22 mouse cellular contexts compared by ENCODE assay signal in genomic region chr10:87272133-87272622, GRCm38 (mm10).
DNase-seq lines count a peak whose midpoint lies in the region; ATAC-seq and TF ChIP-seq lines count a peak whose summit lies in the region.
"Had no signal": no experiment of that assay in that cellular context is flagged by ENCODE, and none has a peak within 500 bp of the region (broad histone marks: within the 10 kb centered on the region; RNA-seq: fewer than 3 reads in every experiment).

No protein-coding gene starts in this region.

- H3K4me2 ChIP-seq in lung, embryonic 16.5 days (ENCODE audit: low read depth, low read length): no peak overlapping the region
- no peak overlapping the region for H3K4me2 ChIP-seq in stomach, embryonic 15.5 days
- H3K4me2 ChIP-seq: embryonic facial prominence, embryonic 15.5 days; hindbrain, embryonic 14.5 days; limb, embryonic 15.5 days; liver, embryonic 15.5 days had no signal

- no peak for TF ChIP-seq POLR2A in lung, adult 2 months (IDR thresholded peaks at IDR 0.05; ENCODE audit: borderline replicate concordance, extremely low read depth, low read depth, low read length)
- TF ChIP-seq POLR2A in brain, embryonic 14.5 days (IDR thresholded peaks at IDR 0.05; ENCODE audit: borderline replicate concordance, extremely low read depth, insufficient read depth, insufficient read length, poor library complexity, severe bottlenecking): no peak

- no peaks in the 10 kb centered on the region for H3K9me3 ChIP-seq in lung, embryonic 16.5 days (ENCODE audit: control insufficient read depth, low read length)
- no peaks in the 10 kb centered on the region for H3K9me3 ChIP-seq in stomach, embryonic 15.5 days
- H3K9me3 ChIP-seq: embryonic facial prominence, embryonic 15.5 days; heart, embryonic 10.5 days; limb, embryonic 15.5 days; liver, embryonic 15.5 days; megakaryocyte, embryonic 14.5 days had no signal

- H3K4me1 ChIP-seq in lung, embryonic 16.5 days (replicated peaks; ENCODE audit: control insufficient read depth, insufficient read depth, low read length): no peaks in the 10 kb centered on the region
- no peaks in the 10 kb centered on the region for H3K4me1 ChIP-seq in lung, adult 2 months (ENCODE audit: control insufficient read depth, insufficient read depth, low read length)
- H3K4me1 ChIP-seq in stomach, embryonic 15.5 days: no peaks in the 10 kb centered on the region
- H3K4me1 ChIP-seq: embryonic facial prominence, embryonic 15.5 days; heart, embryonic 10.5 days; limb, embryonic 15.5 days; liver, embryonic 15.5 days; megakaryocyte, embryonic 14.5 days had no signal

- 51% methylated on average over 8 of the region's 8 CpGs for WGBS in lung, embryonic 16.5 days
- 59% methylated on average over 8 of the region's 8 CpGs for WGBS in lung, adult 2 months
- 53% methylated on average over 8 of the region's 8 CpGs for WGBS in stomach, embryonic 15.5 days

- ATAC-seq in lung, embryonic 16.5 days (ENCODE audit: low read depth): 0 out of 2 replicates have a peak, but pooled peaks have one; percentile 17
- ATAC-seq in stomach, embryonic 15.5 days (ENCODE audit: insufficient read depth, low FRiP score, low read depth): peak; percentile 85
- ATAC-seq: inflammation-experienced regulatory T-cells, adult 6 months had no signal

- H3K36me3 ChIP-seq in lung, embryonic 16.5 days (ENCODE audit: control insufficient read depth, insufficient read depth, low read length): no peaks in the 10 kb centered on the region
- H3K36me3 ChIP-seq in stomach, embryonic 15.5 days: no peaks in the 10 kb centered on the region
- H3K36me3 ChIP-seq: embryonic facial prominence, embryonic 15.5 days; heart, embryonic 10.5 days; limb, embryonic 15.5 days; liver, embryonic 15.5 days had no signal

- H3K4me3 ChIP-seq in lung, embryonic 16.5 days (ENCODE audit: low read length): no peak overlapping the region
- H3K4me3 ChIP-seq in lung, adult 2 months (replicated peaks; ENCODE audit: extremely low read depth, low read depth, low read length): no peak overlapping the region
- no peak overlapping the region for H3K4me3 ChIP-seq in stomach, embryonic 15.5 days (replicated peaks)
- H3K4me3 ChIP-seq: embryonic facial prominence, embryonic 15.5 days; heart, embryonic 10.5 days; limb, embryonic 15.5 days; liver, embryonic 15.5 days; megakaryocyte, embryonic 14.5 days had no signal

- H3K9ac ChIP-seq in lung, embryonic 16.5 days (ENCODE audit: low read length): no peak overlapping the region
- H3K9ac ChIP-seq in stomach, embryonic 15.5 days: no peak overlapping the region
- H3K9ac ChIP-seq: embryonic facial prominence, embryonic 15.5 days; hindbrain, embryonic 14.5 days; limb, embryonic 15.5 days; liver, embryonic 15.5 days had no signal

- no peak for TF ChIP-seq CTCF in lung, adult 2 months (IDR thresholded peaks at IDR 0.05; ENCODE audit: insufficient read depth, low read length)
- no peak for TF ChIP-seq CTCF in brain, embryonic 14.5 days (IDR thresholded peaks at IDR 0.05; ENCODE audit: borderline replicate concordance, extremely low read depth, insufficient read depth, insufficient read length)

- DNase-seq in lung, adult 2 months: no peak
- DNase-seq in Muller cell, postnatal 12 days (ENCODE audit: inconsistent ontology term): peak; percentile 26
- peak; percentile 52 for DNase-seq in brain, embryonic 14.5 days (ENCODE audit: low read depth)
- no peak for DNase-seq in spleen, adult 12 weeks (ENCODE audit: low spot score)
- DNase-seq in thymus, postnatal 14 days: no peak
- DNase-seq: adrenal gland, postnatal 14 days; cerebellum, adult 8-10 months; cerebellum, postnatal 36 days; gastrocnemius, postnatal 10 days; heart, postnatal 4 days; kidney, adult 18-20 months; left cerebral cortex, postnatal 4 days; lung, postnatal 14 days had no signal

- H3K27ac ChIP-seq in lung, embryonic 16.5 days (ENCODE audit: low read length): no peak overlapping the region
- H3K27ac ChIP-seq in stomach, embryonic 15.5 days: peak overlapping the region; percentile 33; the same call in 1 of the 2 replicates
- H3K27ac ChIP-seq: embryonic facial prominence, embryonic 15.5 days; heart, embryonic 10.5 days; hindbrain, embryonic 14.5 days; limb, embryonic 15.5 days; liver, embryonic 15.5 days had no signal

- no peaks in the 10 kb centered on the region for H3K27me3 ChIP-seq in lung, embryonic 16.5 days (ENCODE audit: control insufficient read depth, insufficient read depth, low read depth, low read length)
- H3K27me3 ChIP-seq in stomach, embryonic 15.5 days (replicated peaks): no peaks in the 10 kb centered on the region
- H3K27me3 ChIP-seq: embryonic facial prominence, embryonic 15.5 days; limb, embryonic 15.5 days; liver, embryonic 15.5 days; megakaryocyte, embryonic 14.5 days had no signal

Comparison
In these comparisons a context has a peak if more than half of its experiments do, and no peak if none do; other contexts are left out.
1. DNase-seq: peak in Muller cell, postnatal 12 days (single experiment) and brain, embryonic 14.5 days (single experiment); none in lung, adult 2 months (single experiment), spleen, adult 12 weeks (single experiment) and thymus, postnatal 14 days (single experiment).